Mouse (Mus musculus) frontal cortex, postnatal 25 days (tissue): ENCODE data around the gene Stox1.
A peak's percentile ranks its signal among the peaks of the same experiment; 100 is the strongest.
"Not testable (repeated sequence)": the region's sequence is repeated elsewhere in the genome, so short reads cannot be mapped to it uniquely, and the experiment has no call there.

ENCODE experiments used
- DNase-seq, 2 experiments: peaks; one replicate each; pipeline ENCODE4 v3.0.0; 2022; ENCODE audit warnings: low spot score in 2 of 2

The Stox1 gene

DNA sequence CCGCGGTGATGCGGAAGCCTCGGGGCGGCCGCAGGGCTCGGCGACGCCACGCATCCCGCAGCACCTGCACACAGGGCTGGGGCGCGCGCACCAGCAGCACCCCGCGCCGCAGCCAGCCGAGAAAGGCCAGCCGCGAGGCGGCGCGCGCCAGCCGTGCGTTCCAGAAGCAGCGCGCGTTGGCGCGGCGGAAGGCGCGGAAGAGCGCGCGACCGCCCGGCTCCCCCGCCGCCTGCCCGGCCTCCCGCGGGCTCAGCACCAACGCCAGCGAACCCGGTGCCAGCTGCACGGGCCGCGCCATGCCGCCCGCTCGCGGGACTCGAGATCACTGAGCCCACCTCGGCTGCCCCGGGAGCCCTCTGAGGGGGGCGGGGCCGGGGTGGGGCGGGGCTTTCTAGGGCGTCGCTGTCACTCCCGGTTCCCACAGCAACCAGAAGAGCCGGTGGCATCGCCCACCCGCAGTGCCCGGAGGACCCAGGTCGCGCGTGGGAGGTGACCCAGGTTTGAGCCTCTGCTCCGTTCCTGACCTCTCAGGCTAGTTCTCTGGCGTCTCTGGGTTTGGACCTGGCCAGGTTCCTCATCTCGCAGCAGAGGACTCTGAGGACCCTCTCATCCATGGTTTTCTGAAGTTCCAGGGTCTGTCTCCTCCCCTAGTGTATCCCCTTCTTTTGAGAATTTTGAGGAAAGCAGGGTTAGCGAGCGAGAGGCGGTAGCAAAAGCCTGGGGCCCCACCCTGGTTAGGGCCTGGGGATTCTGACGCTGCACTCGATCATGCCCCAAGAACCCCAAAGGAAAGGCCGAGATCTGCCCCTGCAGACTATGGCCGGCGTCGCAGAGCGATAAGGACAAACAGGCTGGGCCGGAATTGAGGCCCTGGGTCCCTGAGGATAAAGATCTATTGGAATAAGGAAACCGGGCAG, at the start of gene Stox1:
TSS of gene Stox1 (minus strand) at position 358 of the 917 bp plus-strand sequence.
- peak; percentile 46 to 51 for DNase-seq

DNA sequence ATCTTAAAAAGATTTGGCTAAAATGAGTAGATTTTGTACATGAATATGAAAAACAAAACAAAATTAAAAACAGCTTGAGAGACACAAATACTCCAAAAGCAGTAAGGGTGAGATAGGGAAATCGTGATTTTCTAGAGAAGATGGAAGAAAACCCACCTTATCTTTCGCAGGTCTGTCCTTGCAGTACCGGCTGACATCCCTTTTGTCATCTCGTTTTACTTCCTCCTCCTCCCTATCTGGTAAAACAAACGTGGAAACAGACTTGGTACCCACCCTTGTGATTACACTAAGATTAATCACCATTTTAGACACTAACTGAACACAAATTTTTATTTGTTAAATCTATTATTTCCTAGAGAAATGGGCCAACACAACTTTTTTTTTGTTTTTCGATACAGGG, 24.9 kb upstream of the Stox1 start:
- DNase-seq: no peak

DNA sequence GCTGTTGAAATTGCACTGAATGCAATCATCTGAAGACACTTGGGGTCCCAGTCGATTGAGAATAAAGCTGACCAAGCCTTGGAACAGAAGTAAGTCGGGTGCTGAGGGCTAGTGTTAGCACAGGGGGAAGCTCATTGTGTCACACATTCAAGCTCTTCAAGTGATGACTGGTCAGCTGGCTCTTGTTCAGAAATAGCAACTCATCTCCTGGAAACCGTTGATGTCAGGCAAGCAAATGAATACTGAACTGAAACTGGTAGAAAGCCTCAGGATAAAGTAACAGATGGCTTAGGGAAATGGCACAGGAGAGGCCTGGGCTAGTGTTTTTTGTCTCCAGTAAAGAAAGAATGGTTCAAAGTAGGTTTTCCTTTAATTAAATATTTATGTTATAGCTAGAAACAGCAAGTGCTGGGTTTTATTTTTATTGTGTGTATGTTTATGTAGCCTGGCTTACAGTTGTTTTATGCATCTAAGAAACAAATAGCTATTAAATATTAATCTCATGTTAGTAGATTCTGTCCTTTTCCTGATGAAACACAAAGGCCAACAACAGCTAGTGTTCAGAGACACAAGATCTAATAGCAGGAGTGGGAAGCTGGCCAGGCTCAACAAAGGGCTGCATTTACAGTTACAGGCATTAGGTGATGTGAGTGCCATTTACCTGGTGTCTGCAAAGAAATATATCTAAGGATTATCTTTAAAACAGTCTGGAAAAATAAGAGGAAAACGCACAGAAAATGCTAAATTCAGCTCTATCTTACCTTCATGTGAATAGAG, 14.2 kb upstream of the Stox1 start:
- DNase-seq: no peak

DNA sequence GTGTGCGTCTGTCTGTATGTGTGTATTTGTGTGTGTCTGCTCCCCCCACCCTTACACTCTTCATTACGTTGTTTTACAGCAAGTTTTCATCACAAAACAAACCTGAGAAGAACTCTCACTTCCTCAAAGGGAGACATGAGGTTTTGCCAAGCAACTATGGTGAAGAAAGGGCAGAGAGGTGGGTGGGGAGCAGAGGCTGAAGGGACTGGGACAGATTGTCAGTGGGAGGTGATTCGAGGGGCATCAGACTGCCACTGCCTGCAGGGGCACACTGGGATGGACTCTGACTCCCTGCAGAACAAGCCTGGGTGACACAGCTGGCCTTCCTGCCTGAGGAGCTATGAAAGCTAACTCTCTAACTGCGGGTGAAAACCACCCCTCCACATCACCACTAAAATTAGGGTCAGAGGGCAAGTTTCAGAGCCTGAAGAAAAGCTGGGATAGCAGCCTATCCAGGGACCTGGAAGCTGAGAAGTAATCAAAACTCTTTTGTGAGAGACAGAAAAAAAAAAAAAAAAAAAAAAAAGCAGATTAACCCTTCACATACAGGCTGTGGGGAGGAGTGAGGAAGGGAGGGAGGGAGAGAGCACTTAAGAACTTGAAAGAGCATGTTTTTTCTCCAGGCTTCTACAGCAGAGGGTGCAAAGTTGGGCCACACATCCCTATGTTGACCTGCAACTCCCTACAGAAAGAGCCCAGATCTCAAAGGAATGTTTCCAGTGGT, 11.2 kb upstream of the Stox1 start:
- no peak for DNase-seq

DNA sequence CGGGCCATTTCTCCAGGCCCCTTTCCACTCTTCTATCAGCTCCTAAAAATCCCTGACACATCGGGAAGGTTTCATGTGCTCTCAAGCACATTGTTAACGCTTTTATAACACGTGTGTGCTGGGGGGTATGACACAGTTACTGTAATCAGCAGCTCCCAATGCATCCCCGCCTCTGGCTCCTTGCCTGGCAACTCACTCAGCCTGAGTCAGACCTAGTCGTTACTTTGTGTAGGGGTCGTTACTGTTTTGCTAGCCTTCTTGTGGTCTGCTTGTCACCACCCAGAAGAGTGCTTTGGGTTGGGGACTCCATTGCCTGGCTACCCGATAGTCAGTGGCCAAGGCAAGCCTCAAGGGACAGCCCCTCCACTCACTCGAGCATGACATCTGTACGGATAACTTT, 4.9 kb upstream of the Stox1 start:
- no peak for DNase-seq

DNA sequence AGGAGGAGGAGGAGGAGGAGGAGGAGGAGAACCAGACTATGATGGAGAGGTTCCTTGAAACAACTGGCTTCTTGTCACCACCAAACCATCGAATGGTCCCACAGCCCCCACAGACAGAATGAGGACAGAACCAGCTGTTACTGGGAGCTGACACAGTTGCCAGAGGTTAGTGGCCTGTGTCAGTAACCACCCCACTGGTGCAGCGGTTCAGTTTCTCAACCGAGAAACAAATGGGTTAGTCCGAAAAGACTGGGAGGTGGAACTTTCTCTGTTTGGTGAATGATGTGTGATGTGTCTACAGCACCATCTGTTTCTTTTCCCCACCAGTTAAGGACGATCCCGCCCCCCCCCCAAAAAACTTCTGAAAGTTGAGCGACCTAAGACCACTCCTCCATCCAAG, 992 bp downstream of the Stox1 start:
- DNase-seq: no peak

GRCm38 (mm10) chr10:62722701-62723100, 3.2 kb downstream of the Stox1 start:
- no peak for DNase-seq

DNA sequence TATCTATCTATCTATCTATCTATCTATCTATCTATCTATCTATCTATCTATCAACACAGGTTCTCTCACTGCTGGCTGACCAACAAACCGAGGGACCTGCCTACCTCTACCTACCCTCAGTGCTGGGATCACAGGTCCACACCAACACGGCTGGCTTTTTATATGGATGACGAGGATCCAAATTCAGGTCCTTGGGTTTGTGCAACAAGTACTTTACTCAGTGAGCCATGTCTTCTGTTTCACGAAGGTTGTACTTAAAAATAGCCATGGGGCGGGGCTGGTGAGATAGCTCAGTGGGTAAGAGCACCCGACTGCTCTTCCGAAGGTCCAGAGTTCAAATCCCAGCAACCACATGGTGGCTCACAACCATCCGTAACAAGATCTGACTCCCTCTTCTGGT, 5.4 kb downstream of the Stox1 start:
- not testable (repeated sequence) for DNase-seq

DNA sequence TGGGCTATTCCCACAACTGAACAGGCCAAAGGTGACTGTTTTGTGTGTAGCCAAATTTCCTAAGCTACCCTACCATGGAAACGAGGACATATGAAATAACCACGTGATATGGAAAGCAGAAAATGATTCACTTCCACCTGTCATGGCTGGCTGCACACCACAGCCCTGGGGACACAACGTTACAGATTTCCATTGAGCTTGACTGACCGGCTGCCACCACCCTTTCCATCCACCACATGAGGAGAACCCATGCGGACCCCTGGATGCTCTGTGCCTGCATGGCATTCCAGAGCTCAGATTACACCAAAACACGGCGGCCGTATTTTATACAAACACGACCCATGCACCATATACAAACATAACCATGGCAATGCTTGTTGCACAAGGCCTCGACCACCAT, 12.5 kb downstream of the Stox1 start:
- DNase-seq: no peak

DNA sequence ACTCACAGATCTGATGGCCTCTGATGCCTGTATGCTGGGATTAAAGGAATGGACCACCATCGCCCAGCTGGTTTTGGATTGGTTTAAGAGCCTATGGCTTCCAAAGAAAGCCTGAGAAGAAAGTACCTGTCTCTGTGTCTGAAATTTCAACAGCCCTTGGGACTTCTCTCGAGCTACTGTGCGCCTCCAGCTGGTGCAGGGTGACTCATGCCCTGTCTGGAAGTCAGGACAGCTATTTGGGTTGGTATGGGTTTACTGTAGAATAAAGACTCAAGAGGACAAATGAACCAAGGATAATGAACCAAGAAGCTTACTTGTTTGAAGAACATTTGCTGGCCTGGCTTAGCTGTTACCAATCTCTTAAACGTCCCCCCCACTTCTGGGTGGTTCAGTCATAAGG, 22.3 kb downstream of the Stox1 start:
- DNase-seq: no peak

DNA sequence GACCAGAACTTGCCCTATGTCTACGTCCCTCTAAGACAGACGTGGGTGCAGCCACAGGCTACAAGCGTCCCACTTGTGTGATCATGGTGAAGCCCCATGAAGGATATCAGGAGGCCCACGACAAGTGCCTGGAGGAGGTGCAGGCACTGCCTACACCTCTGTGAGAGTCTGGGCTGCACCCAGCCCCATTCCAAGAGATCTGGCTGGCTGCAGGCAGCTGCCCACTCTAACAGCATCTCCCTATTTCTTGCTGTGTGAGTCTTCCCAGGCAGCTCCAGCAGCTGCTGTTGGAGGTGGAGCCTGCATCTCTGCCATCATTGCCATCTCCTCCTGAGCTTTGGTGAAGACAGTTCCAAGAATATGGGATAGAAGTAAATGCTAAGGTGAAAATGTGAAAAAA, 23.5 kb downstream of the Stox1 start:
- DNase-seq: peak in 1 of 2 experiments; percentile 19

DNA sequence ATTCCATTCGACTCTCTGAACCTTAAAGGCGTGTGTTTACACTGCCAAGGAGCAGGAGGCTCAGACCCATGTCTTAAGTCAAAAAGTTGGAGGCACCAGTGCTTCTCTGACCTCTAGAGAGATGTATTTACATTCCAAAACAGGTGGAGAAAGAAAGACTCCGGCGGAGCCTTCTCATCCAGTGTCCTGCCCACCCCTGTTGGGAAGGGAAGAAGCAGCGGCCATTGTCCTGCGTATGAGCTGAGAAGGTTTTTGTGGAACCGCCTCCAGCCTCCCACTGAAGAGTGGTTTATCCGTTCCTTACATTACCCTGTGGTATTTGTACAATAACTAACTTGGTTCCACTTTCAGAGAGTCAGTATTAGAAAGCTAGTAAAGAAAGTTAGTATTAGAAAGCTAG, 33.2 kb downstream of the Stox1 start:
- no peak for DNase-seq

DNA sequence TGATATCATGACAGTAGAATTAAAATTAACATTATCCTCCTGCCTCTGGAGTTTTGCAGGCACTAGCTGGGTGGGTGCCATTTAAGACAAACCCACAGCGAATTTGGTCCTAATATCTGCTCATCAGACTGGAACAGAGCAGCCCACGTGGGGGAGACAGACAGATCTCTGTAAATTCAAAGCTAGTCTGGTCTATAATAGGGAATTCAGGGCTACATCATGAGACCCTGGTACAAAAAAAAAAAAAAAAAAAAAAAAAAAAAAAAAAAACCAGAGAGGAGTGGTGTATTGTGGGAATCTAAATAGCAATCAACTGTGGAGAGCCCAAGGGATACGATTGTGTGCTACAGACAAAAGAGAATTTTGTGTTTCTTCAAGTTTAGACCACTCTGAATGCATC, 33.7 kb downstream of the Stox1 start:
- no peak for DNase-seq

DNA sequence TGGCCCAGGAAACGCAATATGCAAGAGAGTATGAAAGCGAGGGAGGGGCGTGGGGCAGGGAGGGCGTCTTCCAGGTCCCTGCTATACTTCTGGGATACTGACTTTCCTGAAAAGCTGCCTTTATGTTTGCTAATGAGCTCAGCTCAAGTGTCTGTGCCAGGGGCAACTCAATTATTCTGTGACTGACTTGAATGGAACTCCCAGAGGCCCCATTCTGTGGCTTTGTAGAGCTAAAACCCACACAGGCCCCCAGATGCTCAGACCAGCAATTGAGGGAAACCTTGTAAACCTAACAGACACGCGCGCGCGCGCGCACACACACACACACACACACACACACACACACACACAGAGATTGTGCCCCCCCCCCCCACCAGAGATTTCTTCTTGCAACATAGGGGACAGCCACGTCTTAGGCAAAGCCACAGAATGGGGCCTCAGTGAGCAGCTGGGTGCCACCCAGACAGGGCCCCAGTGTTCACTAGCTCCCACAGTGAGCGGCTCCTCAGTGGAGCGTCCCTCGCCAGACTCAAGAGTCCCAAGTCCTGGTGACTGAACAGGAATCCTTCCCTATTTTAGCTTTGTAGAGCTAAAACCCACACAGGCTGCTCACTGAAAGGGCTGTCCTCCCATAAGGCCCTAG, 38.8 kb downstream of the Stox1 start:
- DNase-seq: no peak

GRCm38 (mm10) chr10:62683043-62683442, 42.9 kb downstream of the Stox1 start:
- no peak for DNase-seq

GRCm38 (mm10) chr10:62679833-62680232, 46.1 kb downstream of the Stox1 start:
- no peak for DNase-seq

DNA sequence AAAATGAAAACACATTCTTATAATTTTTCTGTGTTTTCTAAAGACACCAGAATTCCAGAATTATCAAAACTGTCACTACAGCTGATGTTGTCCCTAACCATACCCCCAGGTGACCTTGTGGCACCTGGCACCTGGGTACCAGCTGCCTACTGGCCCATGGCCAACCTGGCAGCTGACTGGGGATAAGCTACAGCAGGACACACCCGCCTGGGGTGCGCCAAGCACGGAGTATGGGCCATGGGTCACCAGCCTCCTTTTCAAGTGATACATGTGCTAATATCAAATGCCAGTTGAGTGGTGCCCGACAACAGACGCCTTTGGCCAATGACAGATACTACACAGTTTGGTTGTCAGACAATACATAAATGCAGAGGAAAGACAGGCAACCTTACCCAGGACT, 48.6 kb downstream of the Stox1 start:
- no peak for DNase-seq

- no peak for DNase-seq
Observed at GRCm38 (mm10) chr10:62676196-62676595, 49.7 kb downstream of the Stox1 start.

DNA sequence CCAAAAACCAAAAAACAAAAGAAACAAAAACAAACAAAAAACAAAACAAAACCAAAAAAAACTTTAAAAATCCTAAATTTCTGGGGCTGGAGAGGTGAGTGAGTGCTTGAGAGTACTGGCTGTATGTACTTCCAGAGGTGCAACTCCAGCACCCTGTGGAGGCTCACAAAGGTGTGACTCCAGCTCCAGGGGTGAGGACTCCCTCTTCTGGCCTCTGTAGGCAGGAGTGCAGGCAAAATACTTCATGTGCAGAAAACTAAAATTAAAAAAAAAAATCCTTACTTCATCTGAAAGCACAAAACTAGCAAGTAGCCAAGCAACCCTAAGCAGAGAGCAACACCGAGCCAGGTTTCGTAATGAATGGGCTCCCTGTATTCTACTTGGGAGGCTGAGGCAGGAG, 53.6 kb downstream of the Stox1 start:
- DNase-seq: no peak

DNA sequence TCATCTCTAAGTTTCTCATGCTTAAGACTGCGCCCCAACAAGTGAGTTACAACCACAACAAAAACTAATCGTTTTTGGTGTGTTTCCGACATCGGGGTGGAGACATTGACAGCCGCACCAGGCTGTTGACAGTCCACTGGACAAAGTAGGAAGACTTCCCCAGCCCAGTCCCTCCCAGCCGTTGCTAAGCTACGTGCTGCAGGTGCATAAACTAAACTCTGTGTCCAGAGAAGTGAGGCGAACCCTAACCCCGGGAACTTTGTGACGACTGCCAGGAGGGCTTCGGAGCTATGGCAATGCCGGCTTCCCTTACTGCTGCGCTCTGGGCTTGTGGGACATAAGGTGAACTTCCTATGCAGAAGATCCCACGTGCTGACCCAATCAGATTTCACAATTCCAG, 56.7 kb downstream of the Stox1 start:
- no peak for DNase-seq

- DNase-seq: no peak
Observed at GRCm38 (mm10) chr10:62668463-62668862, 57.5 kb downstream of the Stox1 start.

- no peak for DNase-seq
Observed at GRCm38 (mm10) chr10:62668043-62668442, 57.9 kb downstream of the Stox1 start.
